Mouse (Mus musculus): Measurements from ENCODE around the gene Dedd2.

- TF ChIP-seq POLR2A (IDR thresholded peaks at IDR 0.05; ENCODE audit: insufficient read depth, low read depth, low read length) (no peak), CTCF (IDR thresholded peaks at IDR 0.05) (no peak)
Measured at GRCm38 (mm10) chr7:25153841-25154240, 66.6 kb downstream of the Dedd2 start.

All from heart, adult 2 months (tissue).